26 mouse cellular contexts compared by ENCODE assay signal in the genomic region with DNA sequence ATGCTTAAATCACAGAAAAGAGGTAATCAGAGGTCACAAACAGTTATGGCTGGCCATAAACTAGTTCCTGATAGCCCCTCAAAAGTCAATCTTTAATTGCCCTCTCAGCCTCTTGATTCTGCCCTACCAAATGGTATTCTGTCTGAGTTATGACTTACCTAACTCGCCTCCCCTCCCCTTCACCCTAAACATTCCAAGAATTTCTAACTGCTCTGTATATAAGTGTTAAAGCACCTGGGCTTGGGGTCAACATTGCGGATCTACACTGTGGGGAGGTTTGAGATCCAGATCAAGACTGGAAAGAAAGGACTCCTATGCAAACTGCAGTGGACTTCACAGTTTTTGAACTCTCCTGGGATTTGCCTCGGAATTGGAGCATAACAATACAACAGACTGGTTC.
"Had no signal": no experiment of that assay in that cellular context is flagged by ENCODE, and none has a peak within 500 bp of the region (broad histone marks: within the 10 kb centered on the region; RNA-seq: fewer than 3 reads in every experiment).

No protein-coding gene starts in this region.

- H3K36me3 ChIP-seq: heart, embryonic 13.5 days; heart, embryonic 15.5 days; hindbrain, embryonic 13.5 days; hindbrain, embryonic 15.5 days; kidney, embryonic 15.5 days; limb, embryonic 13.5 days; limb, embryonic 15.5 days had no signal

- DNase-seq: forebrain, postnatal 0 days; gastrocnemius, adult 2 months; gastrocnemius, postnatal 10 days; gastrocnemius, postnatal 25 days; heart, adult 18-20 months; heart, postnatal 14 days; heart, postnatal 36 days; kidney, adult 11 months; kidney, adult 2 months; kidney, adult 9 months; kidney, postnatal 14 days; kidney, postnatal 36 days; layer of hippocampus, adult 9-11 months; layer of hippocampus, postnatal 36 days; left cerebral cortex, postnatal 4 days had no signal

- H3K27ac ChIP-seq: gastrocnemius, adult 2 months; heart, embryonic 13.5 days; heart, embryonic 15.5 days; hindbrain, embryonic 13.5 days; hindbrain, embryonic 15.5 days; hindbrain, postnatal 0 days; kidney, embryonic 15.5 days; kidney, postnatal 0 days; limb, embryonic 13.5 days; limb, embryonic 15.5 days had no signal

- H3K4me3 ChIP-seq: gastrocnemius, adult 2 months; heart, embryonic 13.5 days; heart, embryonic 15.5 days; hindbrain, embryonic 13.5 days; hindbrain, embryonic 15.5 days; kidney, embryonic 15.5 days; limb, embryonic 13.5 days; limb, embryonic 15.5 days had no signal

- H3K9ac ChIP-seq: forebrain, postnatal 0 days; heart, embryonic 13.5 days; heart, embryonic 15.5 days; hindbrain, embryonic 13.5 days; hindbrain, embryonic 15.5 days; kidney, embryonic 15.5 days; limb, embryonic 13.5 days; limb, embryonic 15.5 days had no signal

- H3K27me3 ChIP-seq: heart, embryonic 13.5 days; heart, embryonic 15.5 days; hindbrain, embryonic 13.5 days; hindbrain, embryonic 15.5 days; kidney, embryonic 15.5 days; limb, embryonic 13.5 days; limb, embryonic 15.5 days had no signal

- H3K9me3 ChIP-seq: heart, embryonic 13.5 days; heart, embryonic 15.5 days; hindbrain, embryonic 15.5 days; limb, embryonic 13.5 days; limb, embryonic 15.5 days had no signal

- H3K4me1 ChIP-seq: heart, embryonic 13.5 days; heart, embryonic 15.5 days; hindbrain, embryonic 13.5 days; hindbrain, embryonic 15.5 days; kidney, embryonic 15.5 days; limb, embryonic 13.5 days; limb, embryonic 15.5 days had no signal

- H3K4me2 ChIP-seq: heart, embryonic 11.5 days; heart, embryonic 13.5 days; heart, embryonic 15.5 days; hindbrain, embryonic 13.5 days; hindbrain, embryonic 15.5 days; kidney, embryonic 15.5 days; limb, embryonic 13.5 days; limb, embryonic 15.5 days had no signal

- ATAC-seq: forebrain, postnatal 0 days; hindbrain, postnatal 0 days; intestine, embryonic 16.5 days had no signal
